Mouse (Mus musculus) heart, embryonic 16.5 days (tissue): ENCODE data around the gene Rac3. TPM values are rescaled to one million over a fixed set of nuclear protein-coding genes. Genes with fewer than 3 reads are reported as not detected.

Source experiments
- ATAC-seq: fragments of 200-750 bp; cut with Nextera tagmentation; replicated peaks from 2 replicates; pipeline ENCODE4 v1.8.0; 2017; ENCODE audit warnings: moderate number of reproducible peaks; ENCODE audit not compliant: insufficient read depth, low FRiP score; ENCODE audit errors: extremely low read depth
- H3K27ac ChIP-seq: fragments of 300-500 bp; sonication (generic); 2 replicates; pipeline ENCODE4 v1.5.1; 2014; ENCODE audit warnings: mild to moderate bottlenecking, low read length, control low read depth, moderate library complexity
- H3K27me3 ChIP-seq: fragments of 300-500 bp; sonication (generic); 2 replicates; pipeline ENCODE4 v1.6.1; 2014; ENCODE audit warnings: low read length, mixed read lengths; ENCODE audit not compliant: control insufficient read depth, insufficient read depth
- H3K36me3 ChIP-seq: fragments of 300-500 bp; sonication (generic); 2 replicates; pipeline ENCODE4 v1.6.1; 2014; ENCODE audit not compliant: control insufficient read depth, insufficient read depth
- H3K4me1 ChIP-seq: fragments of 300-500 bp; sonication (generic); 2 replicates; pipeline ENCODE4 v1.6.1; 2014; ENCODE audit warnings: low read length, mixed read lengths; ENCODE audit not compliant: control insufficient read depth, insufficient read depth
- H3K4me2 ChIP-seq: fragments of 300-500 bp; sonication (generic); 2 replicates; pipeline ENCODE4 v1.6.1; 2014; ENCODE audit warnings: low read depth, mild to moderate bottlenecking, control low read depth, low read length
- H3K4me3 ChIP-seq: fragments of 300-500 bp; sonication (generic); 2 replicates; pipeline ENCODE4 v1.5.1; 2014; ENCODE audit warnings: mild to moderate bottlenecking, control low read depth, low read length
- H3K9ac ChIP-seq: fragments of 300-500 bp; sonication (generic); 2 replicates; pipeline ENCODE4 v1.6.1; 2014; ENCODE audit warnings: low read length, control low read depth
- H3K9me3 ChIP-seq: fragments of 300-500 bp; sonication (generic); replicated peaks from 2 replicates; pipeline ENCODE4 v1.6.1; 2016; ENCODE audit warnings: low read length; ENCODE audit not compliant: control insufficient read depth
- WGBS: fragments of 180-500 bp; shearing (Covaris S2); extraction: QIAGEN DNeasy Blood & Tissue Kit; methylation state at CpG from one replicate; pipeline ENCODE4 v1.1.7; 2014; 5-methylcytosine and 5-hydroxymethylcytosine counted together
- polyA plus RNA-seq: library from polyadenylated mRNA; unstranded; fragments of >200 nt; fragmentation: Nextera tagmentation; extraction: Ambion mirVana; gene quantifications from 2 replicates; pipeline ENCODE4 v1.2.1, GENCODE M21; 2015

Rac3 gene
- polyA plus RNA-seq, 1 experiment from 2014 or later: 8.7 TPM

DNA sequence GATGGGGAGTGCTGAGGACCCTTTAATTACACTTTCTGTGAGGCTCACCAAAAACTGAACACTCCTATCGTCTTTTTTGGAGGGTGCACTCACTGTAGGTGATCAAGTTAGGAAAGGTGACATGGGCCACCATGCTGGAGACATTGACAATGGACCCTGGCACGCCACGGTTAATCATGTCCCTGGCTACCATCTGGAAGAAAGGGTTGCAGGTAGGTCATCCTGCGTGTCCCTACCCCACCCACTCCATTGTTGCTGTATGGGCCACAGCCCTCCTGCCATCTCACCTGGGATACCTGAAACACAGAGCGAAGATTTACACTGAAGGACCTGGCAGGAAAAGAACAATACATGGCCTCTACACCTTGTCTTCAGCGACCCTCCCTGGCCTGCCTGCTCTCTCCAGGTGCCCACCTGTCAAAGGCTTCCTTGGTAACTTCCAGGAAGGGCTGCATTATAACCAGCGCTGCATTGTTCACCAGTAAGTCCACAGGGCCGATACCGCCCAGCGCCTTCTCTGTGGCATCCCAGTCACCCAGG, 9.1 kb downstream of the Rac3 start:
- Histone ChIP-seq H3K4me2 (no peak overlapping the region), H3K9me3 (no peaks in the 10 kb centered on the region), H3K9ac (no peak overlapping the region), H3K4me1 (peaks cover 7% of the 10 kb centered on the region), H3K27ac (no peak overlapping the region), H3K36me3 (no peaks in the 10 kb centered on the region), H3K27me3 (0 out of 2 replicates have a peak, but pooled peaks cover 7% of the 10 kb centered on the region), H3K4me3 (no peak overlapping the region)
- ATAC-seq: no peak
- 86% methylated on average over 10 of the region's 10 CpGs for WGBS

DNA sequence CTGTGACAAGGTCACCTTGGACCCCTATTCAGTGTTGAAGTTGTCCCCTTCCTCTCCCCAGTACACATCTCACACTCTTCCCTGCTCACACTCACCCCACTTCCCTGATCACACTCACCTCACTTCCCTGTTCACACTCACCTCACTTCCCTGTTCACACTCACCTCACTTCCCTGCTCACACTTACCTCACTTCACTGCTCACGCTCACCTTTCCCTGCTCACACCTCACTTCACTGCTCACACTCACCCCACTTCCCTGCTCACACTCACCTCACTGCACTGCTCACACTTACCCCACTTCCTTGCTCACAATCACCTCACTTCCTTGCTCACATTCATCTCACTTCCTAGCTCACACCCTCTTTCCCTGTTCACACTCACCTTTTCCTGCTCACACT, 10.1 kb downstream of the Rac3 start:
- no peak overlapping the region for H3K4me2 ChIP-seq
- no peak overlapping the region for H3K9ac ChIP-seq
- H3K27me3 ChIP-seq: no peaks in the 10 kb centered on the region
- no peak overlapping the region for H3K4me3 ChIP-seq
- H3K9me3 ChIP-seq: no peaks in the 10 kb centered on the region
- H3K27ac ChIP-seq: 0 out of 2 replicates have a peak overlapping the region, but pooled peaks have one; percentile 31
- peaks cover 7% of the 10 kb centered on the region for H3K4me1 ChIP-seq
- 91% methylated on average over 1 of the region's 1 CpGs for WGBS
- ATAC-seq: no peak
- no peaks in the 10 kb centered on the region for H3K36me3 ChIP-seq

DNA sequence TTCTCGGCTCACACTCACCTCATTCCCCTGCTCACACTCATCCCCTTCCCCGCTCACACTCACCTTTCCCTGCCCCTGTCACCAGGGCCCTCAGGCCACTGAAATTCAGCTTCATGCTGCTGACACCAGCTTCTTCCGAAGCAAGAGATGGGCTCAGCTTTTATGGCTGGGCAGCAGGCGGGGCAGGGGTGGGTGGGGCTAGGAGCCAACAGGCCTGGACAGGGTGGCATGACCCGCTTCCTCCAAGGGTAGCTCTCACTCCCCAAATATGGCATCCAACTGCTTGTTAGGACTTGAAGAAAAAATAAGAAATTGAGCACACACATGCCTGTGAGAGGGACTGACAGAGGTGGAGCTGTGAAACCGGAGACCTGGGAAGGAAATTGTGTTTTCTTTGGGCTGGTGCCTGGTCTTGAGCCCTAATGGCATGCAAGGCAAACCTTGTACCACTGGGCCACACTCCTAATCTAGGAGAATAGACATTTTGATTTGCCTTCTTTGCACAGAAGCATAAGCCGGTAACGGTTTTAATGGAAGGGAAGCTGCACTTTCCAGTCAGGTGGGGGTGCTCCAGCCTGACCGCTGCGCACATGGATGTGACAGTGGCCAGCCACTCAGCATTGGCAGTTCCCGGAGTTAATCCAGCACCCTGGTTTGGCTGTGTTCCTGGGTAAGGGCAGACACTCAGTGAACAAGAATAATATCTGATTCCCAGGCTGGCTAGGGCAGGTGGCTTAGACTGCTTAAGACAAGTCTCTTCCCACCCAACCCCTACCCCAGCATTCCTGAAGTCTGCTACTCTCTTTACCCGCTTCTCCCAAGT, 10.8 kb downstream of the Rac3 start, which contains the start of gene Cbr2:
Gene Cbr2 (minus strand): TSS at position 257 of the 823 bp plus-strand sequence.
- Histone ChIP-seq H3K4me2 (no peak within 1 kb of the TSS), H3K4me3 (no peak within 1 kb of the TSS), H3K27ac (0 out of 2 replicates have a peak within 1 kb of the TSS, but pooled peaks have one; percentile 31), H3K4me1 (peaks cover 2% of the 10 kb centered on the region; the same call in 1 of the 2 replicates), H3K9me3 (no peaks in the 10 kb centered on the region), H3K9ac (no peak within 1 kb of the TSS), H3K27me3 (no peaks in the 10 kb centered on the region), H3K36me3 (no peaks in the 10 kb centered on the region)
- WGBS: 56% methylated on average over 12 of the region's 12 CpGs
- no peak for ATAC-seq

DNA sequence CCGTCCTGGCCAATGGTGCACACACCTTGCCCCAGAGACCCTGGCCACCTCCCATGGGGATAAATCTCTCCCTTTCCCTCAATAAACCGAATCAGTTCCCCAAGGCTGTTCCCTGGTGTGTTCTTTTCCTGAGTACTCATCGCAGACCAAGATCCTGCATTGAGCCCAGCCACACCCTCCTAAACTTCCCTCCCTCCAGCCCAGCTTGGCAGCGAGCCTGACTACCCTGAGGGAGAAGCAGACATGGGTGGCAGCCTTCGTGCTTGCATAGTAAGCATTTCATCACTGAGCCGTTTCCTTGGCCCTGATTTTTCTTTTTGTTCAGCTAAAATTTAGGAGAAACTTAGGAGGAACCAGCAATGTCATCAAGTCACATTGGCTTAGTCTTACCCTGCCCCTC, 12.3 kb downstream of the Rac3 start:
- H3K4me1 ChIP-seq: peaks cover 2% of the 10 kb centered on the region; the same call in 1 of the 2 replicates
- no peak overlapping the region for H3K4me2 ChIP-seq
- no peak overlapping the region for H3K27ac ChIP-seq
- H3K4me3 ChIP-seq: no peak overlapping the region
- no peaks in the 10 kb centered on the region for H3K27me3 ChIP-seq
- no peaks in the 10 kb centered on the region for H3K9me3 ChIP-seq
- ATAC-seq: no peak
- no peak overlapping the region for H3K9ac ChIP-seq
- WGBS: 43% methylated on average over 6 of the region's 6 CpGs
- no peaks in the 10 kb centered on the region for H3K36me3 ChIP-seq

DNA sequence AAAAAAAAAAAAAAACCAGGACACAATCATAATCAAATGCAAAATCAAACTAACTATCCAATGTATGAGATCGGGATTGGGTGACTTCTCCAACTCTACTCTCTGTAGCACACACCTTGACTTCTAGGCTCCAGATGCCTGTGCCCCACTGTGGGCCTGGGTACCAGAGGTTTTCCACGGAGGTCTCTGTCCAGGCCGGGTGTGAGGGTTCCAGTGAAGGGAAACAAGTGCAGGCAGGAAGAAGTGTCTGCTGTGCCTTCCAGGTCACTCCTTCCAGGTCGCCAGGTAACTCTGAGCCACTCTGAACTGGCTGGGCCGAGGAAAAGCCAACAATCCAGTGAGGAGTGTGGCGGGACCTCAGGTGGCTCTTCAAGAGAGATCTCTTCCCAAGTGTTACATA, 15.2 kb downstream of the Rac3 start:
- no peak overlapping the region for H3K4me2 ChIP-seq
- no peak overlapping the region for H3K9ac ChIP-seq
- H3K27me3 ChIP-seq: no peaks in the 10 kb centered on the region
- H3K36me3 ChIP-seq: no peaks in the 10 kb centered on the region
- H3K4me1 ChIP-seq: peaks cover 2% of the 10 kb centered on the region; the same call in 1 of the 2 replicates
- no peak overlapping the region for H3K27ac ChIP-seq
- no peak for ATAC-seq
- no peaks in the 10 kb centered on the region for H3K9me3 ChIP-seq
- 67% methylated on average over 6 of the region's 6 CpGs for WGBS
- H3K4me3 ChIP-seq: no peak overlapping the region

DNA sequence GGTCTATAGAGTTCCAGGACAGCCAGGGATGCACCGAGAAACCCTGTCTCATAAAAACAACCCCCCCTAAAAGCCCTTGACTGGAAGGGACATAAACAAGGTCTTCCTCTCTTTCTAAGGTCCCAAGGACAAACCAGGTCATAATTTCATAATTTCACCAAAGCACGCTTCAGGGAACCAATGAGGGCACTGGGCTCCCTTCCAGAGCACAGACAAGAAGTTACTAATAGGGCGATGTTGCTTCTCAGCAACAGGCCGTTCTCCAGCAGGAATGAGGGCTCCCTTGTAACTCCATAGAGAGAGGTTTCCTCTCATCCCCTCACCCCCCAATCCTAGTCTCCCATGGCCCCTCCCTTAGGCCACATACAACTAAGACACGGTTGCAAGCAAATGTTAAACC, 19.7 kb downstream of the Rac3 start:
- no peak for ATAC-seq
- Histone ChIP-seq H3K27me3 (no peaks in the 10 kb centered on the region), H3K9ac (no peak overlapping the region), H3K4me3 (no peak overlapping the region), H3K27ac (no peak overlapping the region), H3K4me1 (no peaks in the 10 kb centered on the region), H3K9me3 (no peaks in the 10 kb centered on the region), H3K4me2 (no peak overlapping the region), H3K36me3 (no peaks in the 10 kb centered on the region)
- WGBS: 85% methylated on average over 5 of the region's 5 CpGs

DNA sequence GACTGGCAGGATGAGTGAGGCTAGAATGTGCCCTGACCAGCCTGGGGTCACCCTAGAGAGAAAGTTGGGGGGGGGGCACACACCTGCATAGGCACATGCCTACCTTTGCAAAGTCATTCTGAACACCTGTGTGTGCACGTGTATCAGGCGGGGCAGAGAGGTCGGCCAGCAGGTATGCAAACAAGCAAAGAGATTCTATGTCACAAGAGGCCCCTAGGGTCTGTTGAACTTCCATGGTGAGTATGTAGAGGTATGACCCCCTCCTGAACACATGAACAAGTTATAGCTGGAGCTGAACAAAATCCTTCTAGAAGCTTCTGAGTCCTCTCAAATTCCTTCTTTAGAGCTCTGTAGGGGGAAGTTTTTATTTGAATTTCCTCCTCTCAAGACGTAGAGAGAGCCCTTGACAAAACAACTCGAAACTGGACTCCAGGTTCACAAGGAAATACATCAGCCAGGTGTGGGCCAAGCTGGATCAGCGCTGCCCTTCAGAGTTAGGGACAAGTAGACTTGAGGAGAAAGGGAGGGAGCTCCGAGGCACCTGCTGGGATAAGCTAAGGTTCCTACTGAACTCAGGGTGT, 22.9 kb downstream of the Rac3 start:
- H3K4me3 ChIP-seq: no peak overlapping the region
- H3K4me2 ChIP-seq: no peak overlapping the region
- WGBS: 65% methylated on average over 7 of the region's 7 CpGs
- no peaks in the 10 kb centered on the region for H3K27me3 ChIP-seq
- H3K9me3 ChIP-seq: no peaks in the 10 kb centered on the region
- H3K4me1 ChIP-seq: no peaks in the 10 kb centered on the region
- no peaks in the 10 kb centered on the region for H3K36me3 ChIP-seq
- H3K9ac ChIP-seq: no peak overlapping the region
- no peak overlapping the region for H3K27ac ChIP-seq
- ATAC-seq: no peak

DNA sequence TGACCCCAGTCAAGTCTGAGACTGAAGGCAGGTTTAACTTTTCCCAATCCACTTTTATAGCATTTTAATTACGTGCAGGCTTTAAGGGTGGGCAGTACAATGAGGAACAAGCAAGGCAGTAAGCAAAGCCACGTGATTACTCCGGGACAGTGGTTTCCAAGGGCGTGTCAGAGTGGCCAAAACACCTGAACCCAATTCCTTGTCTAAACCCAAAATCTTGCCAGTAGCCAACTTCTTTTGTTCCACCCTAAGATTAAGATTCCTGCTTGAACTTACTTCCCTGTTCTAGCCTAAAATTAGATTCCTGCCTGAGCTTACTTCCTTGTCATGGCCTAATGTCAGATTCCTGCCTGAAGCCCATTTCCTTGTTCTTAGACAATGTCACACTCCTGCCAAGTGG, 26.7 kb downstream of the Rac3 start:
- Histone ChIP-seq H3K27ac (no peak overlapping the region), H3K27me3 (no peaks in the 10 kb centered on the region), H3K9ac (no peak overlapping the region), H3K4me1 (no peaks in the 10 kb centered on the region), H3K9me3 (no peaks in the 10 kb centered on the region), H3K4me3 (no peak overlapping the region), H3K36me3 (no peaks in the 10 kb centered on the region), H3K4me2 (no peak overlapping the region)
- ATAC-seq: no peak
- WGBS: 77% methylated on average over 4 of the region's 4 CpGs

DNA sequence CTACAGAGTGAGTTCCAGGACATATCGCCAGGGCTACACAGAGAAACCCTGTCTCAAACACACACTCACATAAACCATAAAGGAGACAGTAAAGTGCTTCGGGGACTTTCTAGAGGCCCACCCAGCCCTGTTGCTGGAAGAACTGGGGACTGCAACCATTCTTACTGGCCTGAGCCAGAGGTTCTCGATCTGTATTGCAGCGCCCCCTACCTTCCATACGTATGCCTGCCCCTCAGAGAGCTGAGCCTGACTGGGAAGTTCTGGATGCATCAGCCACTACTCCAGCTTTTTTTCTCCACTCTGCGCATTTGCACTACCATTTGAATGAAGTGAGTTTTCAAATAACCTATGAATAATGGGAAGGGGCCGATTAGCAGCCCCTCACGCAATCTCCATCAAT, 28.2 kb downstream of the Rac3 start:
- ATAC-seq: no peak
- H3K9ac ChIP-seq: no peak overlapping the region
- H3K9me3 ChIP-seq: no peaks in the 10 kb centered on the region
- H3K4me2 ChIP-seq: no peak overlapping the region
- H3K4me3 ChIP-seq: no peak overlapping the region
- no peak overlapping the region for H3K27ac ChIP-seq
- 47% methylated on average over 8 of the region's 8 CpGs for WGBS
- no peaks in the 10 kb centered on the region for H3K27me3 ChIP-seq
- no peaks in the 10 kb centered on the region for H3K4me1 ChIP-seq
- H3K36me3 ChIP-seq: no peaks in the 10 kb centered on the region
